Mouse (Mus musculus): ENCODE data around the gene Ror1. TPM values are rescaled to one million over a fixed set of nuclear protein-coding genes. Genes with fewer than 3 reads are reported as not detected.

Gene Ror1
- polyA plus RNA-seq, 1 experiment = 2.6 TPM

DNA sequence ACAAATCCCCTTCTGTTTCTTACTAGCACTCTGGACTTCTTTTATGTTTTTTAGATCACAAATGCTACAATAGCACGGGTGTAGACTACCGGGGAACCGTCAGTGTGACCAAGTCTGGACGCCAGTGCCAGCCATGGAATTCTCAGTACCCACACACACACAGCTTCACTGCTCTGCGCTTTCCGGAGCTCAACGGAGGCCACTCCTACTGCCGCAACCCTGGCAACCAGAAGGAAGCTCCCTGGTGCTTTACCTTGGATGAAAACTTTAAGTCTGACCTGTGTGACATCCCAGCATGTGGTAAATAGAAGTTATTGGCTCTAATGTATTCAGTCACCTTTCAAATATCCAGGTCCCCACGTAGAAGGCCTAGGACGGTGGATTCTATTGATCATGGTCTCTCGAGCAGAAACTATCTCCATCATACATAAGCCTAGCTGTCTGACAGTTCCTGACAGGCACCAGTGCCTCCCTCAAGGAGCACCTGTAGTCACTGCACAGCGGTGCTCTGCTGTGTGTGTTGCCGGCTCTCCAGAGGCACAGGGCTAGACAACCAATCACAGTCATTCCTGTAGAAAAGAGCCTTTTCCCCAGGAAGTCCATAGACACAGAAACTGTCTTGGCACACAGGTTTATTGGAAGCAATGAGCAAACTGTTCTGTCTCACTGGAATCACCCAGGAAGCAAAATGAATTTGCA lies 316.4 kb downstream of the Ror1 start:
- H3K4me1 ChIP-seq (ENCODE audit: control insufficient read depth, insufficient read depth, low read length) = no peaks in the 10 kb centered on the region
- H3K4me3 ChIP-seq (replicated peaks; ENCODE audit: extremely low read depth, low read depth, low read length) = no peak overlapping the region
- TF ChIP-seq POLR2A (IDR thresholded peaks at IDR 0.05; ENCODE audit: borderline replicate concordance, extremely low read depth, low read depth, low read length) (no peak), CTCF (IDR thresholded peaks at IDR 0.05; ENCODE audit: insufficient read depth, low read length) (no peak)
- no peak for DNase-seq
- 79% methylated on average over 13 of the region's 13 CpGs for WGBS

DNA sequence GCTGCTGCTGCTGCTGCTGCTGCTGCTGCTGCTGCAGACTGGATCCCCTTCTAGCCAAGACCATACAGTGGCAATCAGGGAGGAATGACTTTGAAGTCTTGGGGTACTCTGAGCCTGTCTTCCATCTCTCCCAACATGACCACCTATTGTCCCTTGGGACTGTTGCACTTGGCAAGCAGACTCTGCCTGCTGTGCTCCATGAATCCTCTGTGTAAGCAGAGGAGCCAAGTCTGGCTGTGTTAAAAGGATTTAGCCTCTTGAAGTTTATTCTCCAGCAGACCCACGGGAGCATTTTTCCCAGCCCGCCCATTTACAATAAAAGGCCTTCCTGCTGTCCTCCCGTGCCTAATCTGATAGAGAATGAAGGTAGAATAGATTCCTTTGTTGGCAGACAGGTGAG lies 327.2 kb downstream of the Ror1 start:
- WGBS = 46% methylated on average over 3 of the region's 3 CpGs
- no peak for DNase-seq
- TF ChIP-seq POLR2A (IDR thresholded peaks at IDR 0.05; ENCODE audit: borderline replicate concordance, extremely low read depth, low read depth, low read length) (no peak), CTCF (IDR thresholded peaks at IDR 0.05; ENCODE audit: insufficient read depth, low read length) (no peak)
- Histone ChIP-seq H3K4me1 (ENCODE audit: control insufficient read depth, insufficient read depth, low read length) (no peaks in the 10 kb centered on the region), H3K4me3 (replicated peaks; ENCODE audit: extremely low read depth, low read depth, low read length) (no peak overlapping the region)

DNA sequence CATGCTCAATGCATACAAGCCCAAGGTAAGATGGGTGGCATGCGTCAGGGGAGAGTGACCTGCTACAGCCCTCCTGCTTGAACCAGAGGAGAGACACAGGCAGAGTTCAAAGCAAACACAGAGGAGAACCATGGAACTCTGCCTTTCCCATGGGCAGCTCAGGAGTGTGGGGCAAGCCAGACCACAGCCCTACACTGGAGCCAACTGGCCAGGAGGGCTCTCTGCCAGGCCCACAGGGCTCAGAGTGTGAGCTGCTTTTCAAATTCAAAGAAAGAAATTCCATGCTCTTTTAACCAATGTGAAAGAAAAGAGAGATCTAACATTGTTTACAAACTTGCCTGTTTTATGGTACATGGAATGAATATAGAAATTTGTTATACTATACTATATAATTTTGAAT lies 330.5 kb downstream of the Ror1 start:
- no peak for TF ChIP-seq CTCF (IDR thresholded peaks at IDR 0.05; ENCODE audit: insufficient read depth, low read length)
- no peak for TF ChIP-seq POLR2A (IDR thresholded peaks at IDR 0.05; ENCODE audit: borderline replicate concordance, extremely low read depth, low read depth, low read length)
- Histone ChIP-seq H3K4me3 (replicated peaks; ENCODE audit: extremely low read depth, low read depth, low read length) (no peak overlapping the region), H3K4me1 (ENCODE audit: control insufficient read depth, insufficient read depth, low read length) (no peaks in the 10 kb centered on the region)
- no peak for DNase-seq
- 85% methylated on average over 1 of the region's 1 CpGs for WGBS

DNA sequence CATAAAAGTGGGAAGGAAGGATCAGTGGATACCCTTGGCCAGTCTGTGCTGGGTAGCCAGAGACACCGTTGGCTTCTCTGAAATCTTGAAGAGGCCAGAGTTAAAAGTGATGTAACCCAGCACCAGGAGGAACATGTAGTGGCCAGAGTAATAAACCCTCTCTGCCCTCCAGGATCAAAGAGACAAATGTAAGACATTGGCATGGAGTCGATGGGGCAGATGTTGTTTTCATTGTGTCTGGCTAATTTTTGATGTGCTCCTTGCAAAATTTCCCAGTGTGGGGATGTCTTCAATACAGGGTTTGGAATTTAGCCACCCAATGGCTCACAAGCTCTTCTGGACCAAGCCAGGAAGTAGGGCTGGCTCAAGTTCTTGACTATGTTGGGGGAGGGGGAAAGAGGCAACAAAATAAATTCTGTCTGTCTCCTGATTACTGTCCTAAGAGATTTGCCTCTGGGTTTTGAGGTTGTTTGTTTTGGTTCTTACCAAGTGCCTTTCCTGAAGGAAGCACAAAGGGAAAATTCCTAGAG lies 333.8 kb downstream of the Ror1 start:
- 65% methylated on average over 2 of the region's 2 CpGs for WGBS
- Histone ChIP-seq H3K4me3 (replicated peaks; ENCODE audit: extremely low read depth, low read depth, low read length) (no peak overlapping the region), H3K4me1 (ENCODE audit: control insufficient read depth, insufficient read depth, low read length) (no peaks in the 10 kb centered on the region)
- TF ChIP-seq CTCF (IDR thresholded peaks at IDR 0.05; ENCODE audit: insufficient read depth, low read length) (no peak), POLR2A (IDR thresholded peaks at IDR 0.05; ENCODE audit: borderline replicate concordance, extremely low read depth, low read depth, low read length) (no peak)
- DNase-seq = no peak

DNA sequence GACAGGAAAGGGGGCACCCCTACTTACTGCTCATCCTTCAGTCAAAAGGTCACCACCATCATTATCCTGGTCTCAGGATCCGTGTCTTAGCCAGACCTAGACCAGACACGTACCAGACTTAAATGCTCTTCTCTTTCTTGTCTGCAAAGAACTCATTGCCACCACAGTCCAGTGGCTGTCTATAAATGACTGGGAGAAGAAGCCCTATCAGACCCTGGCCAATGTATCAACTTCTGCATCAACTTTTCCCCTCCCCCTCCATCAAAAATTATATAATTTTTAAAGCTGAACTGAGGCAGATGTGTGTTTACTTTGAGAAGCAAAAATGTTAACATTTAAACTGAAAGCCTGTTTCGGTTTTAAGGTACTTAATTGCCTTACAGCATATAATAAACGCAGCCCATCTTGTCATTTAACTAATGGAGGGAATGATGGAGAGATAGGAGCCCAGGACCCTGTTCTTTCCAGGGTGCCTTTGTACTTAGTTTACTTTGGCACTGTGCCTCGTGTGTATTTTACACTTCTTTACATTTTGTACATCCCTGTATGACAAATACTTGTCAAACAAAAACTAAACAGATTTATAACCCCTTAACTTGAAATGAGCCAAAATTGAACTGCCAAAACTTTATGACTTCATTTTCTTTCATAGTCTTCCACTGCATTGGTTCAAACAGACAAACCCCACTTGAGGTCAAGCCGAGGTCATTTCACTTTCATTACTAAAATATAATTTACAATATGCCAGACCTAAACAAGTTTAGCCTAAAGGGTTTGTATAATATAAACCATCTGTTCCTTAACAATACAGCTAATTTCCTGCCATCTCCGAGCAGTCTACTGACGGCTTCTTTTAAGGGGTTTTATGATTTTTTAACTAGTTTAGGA lies 339.9 kb downstream of the Ror1 start:
- TF ChIP-seq CTCF (IDR thresholded peaks at IDR 0.05; ENCODE audit: insufficient read depth, low read length) = no peak
- TF ChIP-seq POLR2A (IDR thresholded peaks at IDR 0.05; ENCODE audit: borderline replicate concordance, extremely low read depth, low read depth, low read length) = no peak
- no peak for DNase-seq
- 41% methylated on average over 8 of the region's 8 CpGs for WGBS
- Histone ChIP-seq H3K4me3 (replicated peaks; ENCODE audit: extremely low read depth, low read depth, low read length) (no peak overlapping the region), H3K4me1 (ENCODE audit: control insufficient read depth, insufficient read depth, low read length) (no peaks in the 10 kb centered on the region)

DNA sequence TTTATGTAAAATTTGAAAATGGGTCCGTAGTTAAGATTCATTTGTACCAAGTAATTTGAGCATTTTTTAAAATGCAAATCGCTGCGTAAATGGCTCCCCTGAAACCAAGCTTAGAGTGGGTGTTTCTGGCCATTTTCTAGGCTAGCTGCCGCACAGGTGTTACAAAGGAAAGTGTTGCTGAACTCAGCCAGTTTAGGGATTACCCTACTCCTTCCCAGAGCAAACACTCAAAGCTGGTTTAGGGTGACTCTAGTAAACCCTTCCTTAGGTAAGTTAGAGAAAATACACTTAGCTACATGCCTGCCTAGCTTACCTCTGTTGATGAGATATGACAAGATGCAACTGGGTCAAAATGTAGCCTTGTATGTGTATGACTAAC lies 340.6 kb downstream of the Ror1 start:
- WGBS = 66% methylated on average over 4 of the region's 4 CpGs
- TF ChIP-seq CTCF (IDR thresholded peaks at IDR 0.05; ENCODE audit: insufficient read depth, low read length) (no peak), POLR2A (IDR thresholded peaks at IDR 0.05; ENCODE audit: borderline replicate concordance, extremely low read depth, low read depth, low read length) (no peak)
- no peaks in the 10 kb centered on the region for H3K4me1 ChIP-seq (ENCODE audit: control insufficient read depth, insufficient read depth, low read length)
- no peak for DNase-seq
- no peak overlapping the region for H3K4me3 ChIP-seq (replicated peaks; ENCODE audit: extremely low read depth, low read depth, low read length)

DNA sequence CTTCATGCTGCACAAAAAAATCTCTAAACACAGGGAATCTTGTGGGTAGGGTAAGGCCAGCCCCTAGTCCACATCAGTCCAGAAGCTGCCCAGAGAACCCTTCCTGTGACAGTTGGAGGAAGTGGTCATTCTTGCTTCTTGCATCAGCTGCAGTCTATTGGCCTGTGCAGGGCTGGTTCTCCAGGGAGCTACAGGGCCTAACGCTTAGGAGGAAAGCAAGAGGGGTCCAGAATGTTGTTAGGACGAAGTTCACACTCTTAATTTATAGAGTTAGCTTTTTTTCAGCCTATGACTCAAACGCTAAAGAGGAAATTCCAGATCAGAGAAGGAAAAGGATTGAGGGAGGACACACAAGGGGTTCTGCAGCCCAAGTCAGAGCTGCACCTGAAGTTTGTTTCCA lies 351.3 kb downstream of the Ror1 start:
- Histone ChIP-seq H3K4me3 (replicated peaks; ENCODE audit: extremely low read depth, low read depth, low read length) (no peak overlapping the region), H3K4me1 (ENCODE audit: control insufficient read depth, insufficient read depth, low read length) (no peaks in the 10 kb centered on the region)
- 39% methylated on average over 3 of the region's 3 CpGs for WGBS
- no peak for TF ChIP-seq CTCF (IDR thresholded peaks at IDR 0.05; ENCODE audit: insufficient read depth, low read length)
- TF ChIP-seq POLR2A (IDR thresholded peaks at IDR 0.05; ENCODE audit: borderline replicate concordance, extremely low read depth, low read depth, low read length) = no peak
- DNase-seq = no peak

DNA sequence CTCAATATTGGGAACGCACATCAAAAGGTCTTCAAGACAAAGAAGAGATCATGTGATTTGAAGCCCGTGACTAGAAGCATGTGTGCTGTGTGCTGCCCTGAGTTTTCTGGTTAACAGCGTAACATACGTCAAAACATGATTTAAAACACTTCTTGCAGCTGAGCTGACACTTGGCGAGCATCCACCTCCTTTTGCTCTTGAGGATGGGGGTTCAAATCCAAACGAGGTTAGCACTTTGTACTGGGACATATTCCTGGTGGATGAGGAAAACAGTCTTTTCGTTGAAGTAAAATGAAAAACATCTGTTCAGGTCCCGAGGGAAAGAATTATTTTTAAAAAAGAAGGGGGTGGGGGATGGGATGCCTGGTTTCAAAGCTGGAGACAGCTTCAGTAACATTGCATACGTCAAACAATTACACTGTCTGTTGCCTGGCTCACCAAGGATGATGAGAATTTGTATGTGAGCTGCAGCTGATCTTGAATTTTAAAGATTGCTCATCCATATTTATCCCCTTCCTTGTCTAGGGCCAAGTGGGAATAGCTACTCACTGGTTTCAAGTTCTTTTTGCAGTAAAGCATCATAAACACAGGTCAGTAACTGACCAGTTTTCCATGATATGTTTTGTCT lies 367.0 kb downstream of the Ror1 start:
- H3K4me1 ChIP-seq (ENCODE audit: control insufficient read depth, insufficient read depth, low read length) = no peaks in the 10 kb centered on the region
- WGBS = 55% methylated on average over 9 of the region's 9 CpGs
- no peak overlapping the region for H3K4me3 ChIP-seq (replicated peaks; ENCODE audit: extremely low read depth, low read depth, low read length)
- DNase-seq = no peak
- TF ChIP-seq CTCF (IDR thresholded peaks at IDR 0.05; ENCODE audit: insufficient read depth, low read length) (no peak), POLR2A (IDR thresholded peaks at IDR 0.05; ENCODE audit: borderline replicate concordance, extremely low read depth, low read depth, low read length) (no peak)

DNA sequence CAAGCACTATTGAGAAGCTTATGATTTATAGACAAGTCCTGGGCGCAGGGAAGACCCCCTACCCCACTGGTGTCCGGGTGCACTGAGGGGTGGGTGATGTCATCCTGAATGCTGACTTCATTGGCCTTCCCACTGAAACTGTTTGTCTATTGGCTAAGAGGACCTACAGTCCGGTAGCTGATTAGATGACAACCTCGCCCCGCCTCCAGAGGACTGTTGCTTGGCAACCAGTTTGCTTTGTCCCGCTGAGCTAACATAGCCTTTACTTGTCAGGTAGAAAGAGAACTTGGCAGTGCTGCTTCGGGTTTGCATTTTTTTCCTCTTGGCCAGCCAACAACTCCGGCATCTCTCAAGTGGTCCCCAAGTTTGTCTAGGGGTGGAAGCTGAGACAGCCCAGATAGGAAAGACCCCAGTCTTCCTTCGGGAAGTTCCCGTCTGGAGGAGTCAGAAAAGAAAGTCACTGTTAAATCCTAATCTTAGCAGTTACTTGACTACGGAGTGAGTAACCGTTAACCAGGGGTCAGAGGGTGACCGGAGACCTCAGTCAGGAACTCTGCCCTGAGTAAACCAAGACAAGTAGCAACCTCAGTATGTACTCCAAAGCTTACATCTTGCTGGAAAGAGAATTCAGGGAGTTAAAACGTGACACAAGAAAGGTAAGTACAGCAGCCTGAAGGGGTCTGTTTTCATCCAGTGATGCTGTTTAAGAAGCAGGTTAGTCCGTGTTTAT lies 383.2 kb downstream of the Ror1 start, which contains the start of gene Ube2u:
Gene Ube2u, plus strand, starts transcription at position 258 of the 730 bp plus-strand sequence.
- H3K4me1 ChIP-seq (ENCODE audit: control insufficient read depth, insufficient read depth, low read length) = no peaks in the 10 kb centered on the region
- TF ChIP-seq CTCF (IDR thresholded peaks at IDR 0.05; ENCODE audit: insufficient read depth, low read length) (no peak), POLR2A (IDR thresholded peaks at IDR 0.05; ENCODE audit: borderline replicate concordance, extremely low read depth, low read depth, low read length) (no peak)
- peak; percentile 43 for DNase-seq
- no peak within 1 kb of the TSS for H3K4me3 ChIP-seq (replicated peaks; ENCODE audit: extremely low read depth, low read depth, low read length)
- WGBS = 24% methylated on average over 15 of the region's 15 CpGs

All from lung, adult 2 months (tissue).